Mouse (Mus musculus): Measurements from ENCODE around the gene Tex11. TPM values are rescaled to one million over a fixed set of nuclear protein-coding genes. Genes with fewer than 3 reads are reported as not detected.
"Not testable (repeated sequence)": the region's sequence is repeated elsewhere in the genome, so short reads cannot be mapped to it uniquely, and the experiment has no call there.

The Tex11 gene
- not detected in 2 replicates for polyA plus RNA-seq (2014; fragmentation: Nextera tagmentation; extraction: Ambion mirVana)

- H3K4me2 ChIP-seq (ENCODE audit: low read depth, severe bottlenecking), result no peak within 1 kb of the TSS
- no peak within 1 kb of the TSS for H3K9ac ChIP-seq (ENCODE audit: low read length)
- 89% methylated on average over 31 of the region's 31 CpGs for WGBS
- DNase-seq (ENCODE audit: low spot score) (no peak), ATAC-seq (ENCODE audit: insufficient number of reproducible peaks, low FRiP score, low TSS enrichment, low read depth) (no peak)
- no peaks in the 10 kb centered on the region for H3K9me3 ChIP-seq (ENCODE audit: control insufficient read depth, low read length)
- no peak within 1 kb of the TSS for H3K4me3 ChIP-seq (ENCODE audit: low read depth, low read length)
- H3K27me3 ChIP-seq (ENCODE audit: control insufficient read depth, insufficient read depth, low read length), result no peaks in the 10 kb centered on the region
- H3K27ac ChIP-seq (replicated peaks; ENCODE audit: low read depth, low read length), result no peak within 1 kb of the TSS
- H3K36me3 ChIP-seq (ENCODE audit: control insufficient read depth, insufficient read depth, low read length), result no peaks in the 10 kb centered on the region
- no peaks in the 10 kb centered on the region for H3K4me1 ChIP-seq (ENCODE audit: control insufficient read depth, insufficient read depth, low read length)
Measured at GRCm38 (mm10) chrX:101059541-101059940, at the start of gene Tex11. Gene Tex11 (minus strand): TSS chrX:101059667.

- 53% methylated on average over 11 of the region's 11 CpGs for WGBS
- Histone ChIP-seq H3K4me2 (ENCODE audit: low read depth, severe bottlenecking) (peak within 1 kb of the TSS; percentile 54), H3K36me3 (ENCODE audit: control insufficient read depth, insufficient read depth, low read length) (no peaks in the 10 kb centered on the region), H3K27me3 (ENCODE audit: control insufficient read depth, insufficient read depth, low read length) (peaks cover 7% of the 10 kb centered on the region; the same call in 1 of the 2 replicates), H3K9me3 (ENCODE audit: control insufficient read depth, low read length) (no peaks in the 10 kb centered on the region), H3K4me3 (ENCODE audit: low read depth, low read length) (peak within 1 kb of the TSS; percentile 20), H3K27ac (replicated peaks; ENCODE audit: low read depth, low read length) (no peak within 1 kb of the TSS), H3K9ac (ENCODE audit: low read length) (no peak within 1 kb of the TSS), H3K4me1 (ENCODE audit: control insufficient read depth, insufficient read depth, low read length) (no peaks in the 10 kb centered on the region)
- DNase-seq (ENCODE audit: low spot score) (no peak), ATAC-seq (ENCODE audit: insufficient number of reproducible peaks, low FRiP score, low TSS enrichment, low read depth) (no peak)
Measured at GRCm38 (mm10) chrX:101085920-101086319, 26.5 kb upstream of the Tex11 start, which contains the start of gene Slc7a3. Gene Slc7a3 (minus strand): TSS chrX:101086020.

- not testable (repeated sequence) for H3K36me3 ChIP-seq (ENCODE audit: control insufficient read depth, insufficient read depth, low read length); H3K9ac ChIP-seq (ENCODE audit: low read length); H3K27ac ChIP-seq (replicated peaks; ENCODE audit: low read depth, low read length); DNase-seq (ENCODE audit: low spot score); H3K27me3 ChIP-seq (ENCODE audit: control insufficient read depth, insufficient read depth, low read length); H3K9me3 ChIP-seq (ENCODE audit: control insufficient read depth, low read length); H3K4me1 ChIP-seq (ENCODE audit: control insufficient read depth, insufficient read depth, low read length); ATAC-seq (ENCODE audit: insufficient number of reproducible peaks, low FRiP score, low TSS enrichment, low read depth)
- Histone ChIP-seq H3K4me3 (ENCODE audit: low read depth, low read length) (peak overlapping the region; percentile 20), H3K4me2 (ENCODE audit: low read depth, severe bottlenecking) (peak overlapping the region; percentile 54)
- WGBS, result 9% methylated on average over 7 of the region's 9 CpGs
Measured at GRCm38 (mm10) chrX:101085211-101085610, 25.7 kb upstream of the Tex11 start.

- H3K9ac ChIP-seq (ENCODE audit: low read length), result no peak overlapping the region
- peaks cover 7% of the 10 kb centered on the region; the same call in 1 of the 2 replicates for H3K27me3 ChIP-seq (ENCODE audit: control insufficient read depth, insufficient read depth, low read length)
- no peaks in the 10 kb centered on the region for H3K9me3 ChIP-seq (ENCODE audit: control insufficient read depth, low read length)
- no peak overlapping the region for H3K27ac ChIP-seq (replicated peaks; ENCODE audit: low read depth, low read length)
- ATAC-seq (ENCODE audit: insufficient number of reproducible peaks, low FRiP score, low TSS enrichment, low read depth) (no peak), DNase-seq (ENCODE audit: low spot score) (no peak)
- 64% methylated on average over 2 of the region's 2 CpGs for WGBS
- no peak overlapping the region for H3K4me3 ChIP-seq (ENCODE audit: low read depth, low read length)
- H3K36me3 ChIP-seq (ENCODE audit: control insufficient read depth, insufficient read depth, low read length), result no peaks in the 10 kb centered on the region
- H3K4me1 ChIP-seq (ENCODE audit: control insufficient read depth, insufficient read depth, low read length), result no peaks in the 10 kb centered on the region
- no peak overlapping the region for H3K4me2 ChIP-seq (ENCODE audit: low read depth, severe bottlenecking)
Measured at GRCm38 (mm10) chrX:101084192-101084591, 24.7 kb upstream of the Tex11 start.

GRCm38 (mm10) chrX:101065245-101065644 lies 5.8 kb upstream of the Tex11 start:
- H3K9ac ChIP-seq (ENCODE audit: low read length), result no peak overlapping the region
- no peak overlapping the region for H3K4me3 ChIP-seq (ENCODE audit: low read depth, low read length)
- no peaks in the 10 kb centered on the region for H3K9me3 ChIP-seq (ENCODE audit: control insufficient read depth, low read length)
- no peaks in the 10 kb centered on the region for H3K4me1 ChIP-seq (ENCODE audit: control insufficient read depth, insufficient read depth, low read length)
- WGBS, result 81% methylated on average over 1 of the region's 1 CpGs
- no peak for ATAC-seq (ENCODE audit: insufficient number of reproducible peaks, low FRiP score, low TSS enrichment, low read depth)
- no peak overlapping the region for H3K27ac ChIP-seq (replicated peaks; ENCODE audit: low read depth, low read length)
- H3K4me2 ChIP-seq (ENCODE audit: low read depth, severe bottlenecking), result no peak overlapping the region
- H3K27me3 ChIP-seq (ENCODE audit: control insufficient read depth, insufficient read depth, low read length), result no peaks in the 10 kb centered on the region
- H3K36me3 ChIP-seq (ENCODE audit: control insufficient read depth, insufficient read depth, low read length), result no peaks in the 10 kb centered on the region
- no peak for DNase-seq (ENCODE audit: low spot score)

- no peaks in the 10 kb centered on the region for H3K9me3 ChIP-seq (ENCODE audit: control insufficient read depth, low read length)
- no peak overlapping the region for H3K4me3 ChIP-seq (ENCODE audit: low read depth, low read length)
- H3K36me3 ChIP-seq (ENCODE audit: control insufficient read depth, insufficient read depth, low read length), result no peaks in the 10 kb centered on the region
- no peak for ATAC-seq (ENCODE audit: insufficient number of reproducible peaks, low FRiP score, low TSS enrichment, low read depth)
- 79% methylated on average over 2 of the region's 2 CpGs for WGBS
- DNase-seq (ENCODE audit: low spot score), result no peak
- no peak overlapping the region for H3K4me2 ChIP-seq (ENCODE audit: low read depth, severe bottlenecking)
- no peaks in the 10 kb centered on the region for H3K27me3 ChIP-seq (ENCODE audit: control insufficient read depth, insufficient read depth, low read length)
- no peak overlapping the region for H3K9ac ChIP-seq (ENCODE audit: low read length)
- no peaks in the 10 kb centered on the region for H3K4me1 ChIP-seq (ENCODE audit: control insufficient read depth, insufficient read depth, low read length)
- no peak overlapping the region for H3K27ac ChIP-seq (replicated peaks; ENCODE audit: low read depth, low read length)
Measured at GRCm38 (mm10) chrX:101063503-101063902, 4.0 kb upstream of the Tex11 start.

- 46% methylated on average over 2 of the region's 2 CpGs for WGBS
- Histone ChIP-seq H3K36me3 (ENCODE audit: control insufficient read depth, insufficient read depth, low read length) (no peaks in the 10 kb centered on the region), H3K4me3 (ENCODE audit: low read depth, low read length) (no peak overlapping the region), H3K4me1 (ENCODE audit: control insufficient read depth, insufficient read depth, low read length) (no peaks in the 10 kb centered on the region), H3K9me3 (ENCODE audit: control insufficient read depth, low read length) (no peaks in the 10 kb centered on the region), H3K27me3 (ENCODE audit: control insufficient read depth, insufficient read depth, low read length) (no peaks in the 10 kb centered on the region), H3K4me2 (ENCODE audit: low read depth, severe bottlenecking) (no peak overlapping the region), H3K27ac (replicated peaks; ENCODE audit: low read depth, low read length) (no peak overlapping the region), H3K9ac (ENCODE audit: low read length) (no peak overlapping the region)
- ATAC-seq (ENCODE audit: insufficient number of reproducible peaks, low FRiP score, low TSS enrichment, low read depth) (no peak), DNase-seq (ENCODE audit: low spot score) (no peak)
Measured at GRCm38 (mm10) chrX:100943640-100944039, 115.8 kb downstream of the Tex11 start.

GRCm38 (mm10) chrX:100839211-100839610 lies 220.3 kb downstream of the Tex11 start:
- ATAC-seq (ENCODE audit: insufficient number of reproducible peaks, low FRiP score, low TSS enrichment, low read depth) (no peak), DNase-seq (ENCODE audit: low spot score) (no peak)

GRCm38 (mm10) chrX:100832806-100833205 lies 226.7 kb downstream of the Tex11 start:
- ATAC-seq (ENCODE audit: insufficient number of reproducible peaks, low FRiP score, low TSS enrichment, low read depth) (no peak), DNase-seq (ENCODE audit: low spot score) (no peak)
- Histone ChIP-seq H3K9ac (ENCODE audit: low read length) (no peak overlapping the region), H3K9me3 (ENCODE audit: control insufficient read depth, low read length) (no peaks in the 10 kb centered on the region), H3K36me3 (ENCODE audit: control insufficient read depth, insufficient read depth, low read length) (no peaks in the 10 kb centered on the region), H3K4me3 (ENCODE audit: low read depth, low read length) (no peak overlapping the region), H3K27ac (replicated peaks; ENCODE audit: low read depth, low read length) (no peak overlapping the region), H3K4me2 (ENCODE audit: low read depth, severe bottlenecking) (no peak overlapping the region), H3K4me1 (ENCODE audit: control insufficient read depth, insufficient read depth, low read length) (no peaks in the 10 kb centered on the region), H3K27me3 (ENCODE audit: control insufficient read depth, insufficient read depth, low read length) (no peaks in the 10 kb centered on the region)
- 81% methylated on average over 2 of the region's 2 CpGs for WGBS

More at GRCm38 (mm10) chrX:100839211-100839610, 220.3 kb downstream of the Tex11 start:
- no peak overlapping the region for H3K9ac ChIP-seq (ENCODE audit: low read length)
- no peak overlapping the region for H3K4me2 ChIP-seq (ENCODE audit: low read depth, severe bottlenecking)
- no peaks in the 10 kb centered on the region for H3K36me3 ChIP-seq (ENCODE audit: control insufficient read depth, insufficient read depth, low read length)
- H3K27ac ChIP-seq (replicated peaks; ENCODE audit: low read depth, low read length), result no peak overlapping the region
- H3K27me3 ChIP-seq (ENCODE audit: control insufficient read depth, insufficient read depth, low read length), result no peaks in the 10 kb centered on the region
- no peaks in the 10 kb centered on the region for H3K9me3 ChIP-seq (ENCODE audit: control insufficient read depth, low read length)
- H3K4me1 ChIP-seq (ENCODE audit: control insufficient read depth, insufficient read depth, low read length), result no peaks in the 10 kb centered on the region
- no peak overlapping the region for H3K4me3 ChIP-seq (ENCODE audit: low read depth, low read length)
